Mouse (Mus musculus): ENCODE results near the gene Zfp53.

GRCm38 (mm10) chr17:21450138-21450704 lies 38.6 kb upstream of the Zfp53 start, which contains the start of gene Zfp51:
- TF ChIP-seq CTCF (IDR thresholded peaks at IDR 0.05; ENCODE audit: borderline replicate concordance, control insufficient read depth, extremely low read depth, insufficient read depth, low read length, poor library complexity) (0 out of 2 replicates have a peak, but pooled peaks have one; percentile 29), POLR2A (IDR thresholded peaks at IDR 0.05; ENCODE audit: control insufficient read depth, extremely low read depth, insufficient read depth, low read length, poor library complexity) (peak; percentile 87)

Data from thymus, adult 2 months (tissue).